Mouse (Mus musculus) thymus, adult 18-20 months (tissue): ENCODE data around the gene Olfr1030.
"Not testable (repeated sequence)": the region's sequence is repeated elsewhere in the genome, so short reads cannot be mapped to it uniquely, and the experiment has no call there.

ENCODE experiments used
- DNase-seq, 2 experiments: peaks; one replicate each; pipeline ENCODE4 v3.0.0; 2022; ENCODE audit warnings: mixed read lengths in 2 of 2

Gene Olfr1030

DNA sequence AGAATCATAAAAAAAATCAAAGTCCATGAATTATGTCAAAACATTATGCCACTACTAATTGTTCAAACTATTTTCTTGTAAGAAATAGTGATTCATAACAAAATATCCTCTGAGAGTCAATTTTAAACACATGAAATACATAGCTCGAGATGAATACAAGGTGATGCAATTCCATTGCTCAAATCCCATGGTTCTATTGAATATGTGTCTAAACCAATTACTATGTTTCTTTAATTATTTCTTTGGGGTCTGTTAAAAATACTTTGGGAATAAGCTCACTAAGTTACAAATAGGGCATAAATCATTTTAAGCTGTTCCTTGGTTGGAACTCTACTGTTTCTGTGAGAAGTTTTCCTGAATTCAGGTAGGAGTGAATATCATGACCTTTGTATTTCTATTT lies at the start of gene Olfr1030:
Olfr1030 (plus strand) TSS at position 301 of the 400 bp plus-strand sequence.
- DNase-seq: no peak

GRCm38 (mm10) chr2:85950137-85950536 lies 28.9 kb upstream of the Olfr1030 start, which contains the start of gene Olfr1028:
Gene Olfr1028, plus strand, starts transcription at chr2:85950437.
- DNase-seq: no peak

- no peak for DNase-seq
Measured at GRCm38 (mm10) chr2:85973595-85973994, 5.5 kb upstream of the Olfr1030 start, which contains the start of gene Olfr1029. Gene Olfr1029, plus strand, starts transcription at chr2:85973895.

DNA sequence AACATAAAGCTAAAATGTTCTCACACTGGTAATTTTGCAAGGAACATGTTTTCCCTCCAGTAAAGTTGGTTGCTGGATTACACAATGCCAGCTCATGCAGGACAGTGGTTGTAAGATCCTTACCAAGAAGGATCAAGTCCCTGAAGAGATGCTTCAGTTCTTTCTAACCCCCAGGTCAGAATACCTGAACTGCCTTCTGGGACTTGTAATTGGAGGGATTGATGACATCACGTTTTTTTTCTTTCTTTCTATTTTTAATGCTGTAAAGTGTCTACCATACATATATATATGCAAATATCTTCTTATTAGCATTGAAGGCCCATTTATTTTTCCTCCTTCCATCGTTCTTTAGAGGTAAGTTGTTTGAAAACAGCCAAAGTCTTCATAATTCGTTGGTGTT lies 10.9 kb downstream of the Olfr1030 start, which contains the start of gene Olfr1031:
Olfr1031 (plus strand) TSS at position 301 of the 400 bp plus-strand sequence.
- no peak for DNase-seq

- no peak for DNase-seq
Measured at GRCm38 (mm10) chr2:86005240-86005639, 26.2 kb downstream of the Olfr1030 start, which contains the start of gene Olfr1032. Gene Olfr1032, plus strand, starts transcription at chr2:86005540.

DNA sequence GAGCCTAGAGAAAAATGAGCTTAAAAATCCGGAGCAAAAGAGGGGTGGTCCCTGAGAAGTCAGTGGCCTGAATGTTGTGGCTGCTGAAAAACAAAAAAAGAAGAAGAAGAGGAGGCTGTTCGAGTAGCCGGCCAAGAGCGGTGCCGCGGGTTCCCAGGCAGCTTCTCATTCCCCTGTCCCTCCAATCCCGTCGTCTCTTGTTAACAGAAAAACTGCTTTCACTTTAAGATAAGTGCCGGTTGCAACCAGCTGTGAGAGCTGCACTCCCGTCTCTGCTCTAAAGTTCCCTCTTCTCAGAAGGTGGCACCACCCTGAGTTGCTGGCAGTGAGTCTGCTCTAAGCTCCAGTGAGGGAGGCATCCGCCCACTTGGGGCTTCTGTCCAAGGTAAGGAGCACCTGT lies 41.3 kb downstream of the Olfr1030 start, which contains the start of gene Olfr1033:
Olfr1033 (plus strand) TSS at position 228 of the 400 bp plus-strand sequence.
- DNase-seq: not testable (repeated sequence)

DNA sequence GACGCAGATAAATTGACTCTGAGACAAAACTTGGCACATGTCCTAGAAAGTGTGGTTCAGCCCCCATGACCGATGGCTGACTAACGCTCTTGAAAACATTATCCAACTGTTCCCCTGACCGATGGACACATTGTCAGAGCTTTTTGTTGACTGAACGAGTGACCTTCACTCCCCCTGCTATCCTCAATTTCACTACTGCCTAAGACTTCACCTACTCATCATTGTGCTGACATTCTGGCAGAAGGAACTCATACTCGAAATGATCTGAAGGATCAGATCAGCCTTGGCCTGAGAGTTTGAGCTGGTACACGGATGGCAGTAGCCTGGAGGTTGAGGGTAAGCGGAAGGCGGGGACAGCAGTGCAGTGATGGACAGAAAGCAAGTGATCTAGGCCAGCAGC lies 42.4 kb downstream of the Olfr1030 start:
- DNase-seq: not testable (repeated sequence)
